Mouse (Mus musculus): ENCODE measurements at regions not wholly inside any gene's neighbourhood (a gene's known extent, or its start where the extent isn't known, plus 50 kb on each side); places are given as distances from the start of the nearest gene placed in this dataset.
A peak's percentile ranks its signal among the peaks of the same experiment; 100 is the strongest.

DNA sequence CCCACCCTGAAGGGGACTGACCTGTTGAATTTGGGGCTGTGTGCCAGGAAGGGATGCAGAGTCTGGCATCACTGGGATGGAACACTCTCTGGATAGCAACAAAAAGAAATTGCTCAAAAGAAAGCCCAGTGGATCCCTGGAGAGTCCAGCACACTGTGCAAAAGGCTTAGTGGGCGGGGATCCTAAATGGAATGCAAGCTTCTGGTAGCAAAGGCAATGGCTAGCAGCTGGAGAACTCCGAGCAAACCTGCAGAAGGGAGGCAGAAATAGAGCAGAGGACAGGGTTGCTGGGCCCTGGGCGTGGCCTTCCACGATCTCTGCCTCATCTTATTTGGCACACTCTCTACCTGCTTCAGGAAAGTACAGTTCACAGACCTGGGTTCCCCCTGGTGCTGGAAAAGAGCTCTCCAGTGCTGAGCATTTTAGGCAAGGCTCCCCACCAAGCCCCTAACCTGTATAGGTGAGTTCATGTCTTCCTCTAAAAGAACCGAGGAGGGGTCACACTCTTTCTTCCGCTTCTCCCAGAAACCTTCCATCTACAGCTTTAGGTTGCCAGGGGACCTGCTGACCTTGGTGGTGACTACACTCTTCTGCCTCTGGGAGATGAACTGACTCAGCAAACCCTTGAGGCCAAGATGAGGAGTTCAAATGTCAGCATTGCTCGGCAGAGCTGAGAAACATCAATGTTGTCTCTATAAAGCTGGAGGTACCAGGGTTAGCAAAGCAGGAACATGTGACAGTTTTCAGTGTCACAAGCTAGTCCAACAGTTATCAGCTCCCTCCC lies 112.6 kb upstream of the Slc44a1 start:
- Histone ChIP-seq H3K27ac (ENCODE audit: low read depth, low read length) (no peak overlapping the region), H3K9ac (ENCODE audit: low read depth, low read length) (no peak overlapping the region), H3K9me3 (ENCODE audit: control insufficient read depth, low read length) (no peaks in the 10 kb centered on the region), H3K4me2 (ENCODE audit: low read length) (no peak overlapping the region), H3K4me1 (ENCODE audit: control insufficient read depth, insufficient read depth, low read depth, low read length) (no peaks in the 10 kb centered on the region), H3K27me3 (replicated peaks; ENCODE audit: control insufficient read depth, insufficient read depth, low read length) (no peaks in the 10 kb centered on the region), H3K36me3 (ENCODE audit: control insufficient read depth, insufficient read depth, low read length) (no peaks in the 10 kb centered on the region), H3K4me3 (ENCODE audit: low read length) (no peak overlapping the region)
- 0 out of 2 replicates have a peak, but pooled peaks have one; percentile 37 for ATAC-seq
- 64% methylated on average over 7 of the region's 7 CpGs for WGBS

DNA sequence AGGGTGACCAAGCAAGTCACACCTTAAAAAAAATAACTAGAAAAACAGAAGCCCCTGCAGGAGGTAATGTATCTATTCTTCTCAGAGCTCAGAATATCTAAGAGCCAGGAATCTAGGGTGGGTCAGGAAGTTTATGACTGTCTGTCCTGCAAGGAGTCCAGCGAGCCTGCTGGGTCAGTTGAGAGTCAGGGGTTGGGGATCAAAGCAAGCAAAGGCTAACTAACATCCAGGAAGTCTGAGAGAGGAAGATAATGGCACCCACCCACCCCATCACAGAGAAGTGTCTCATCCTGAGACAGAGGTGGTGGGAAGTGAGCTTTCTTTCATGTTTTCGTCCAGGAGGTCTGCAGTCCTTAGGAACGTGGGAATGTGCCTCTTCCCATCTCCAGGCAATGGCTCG lies 116.4 kb upstream of the Slc44a1 start:
- Histone ChIP-seq H3K36me3 (ENCODE audit: control insufficient read depth, insufficient read depth, low read length) (no peaks in the 10 kb centered on the region), H3K9me3 (ENCODE audit: control insufficient read depth, low read length) (no peaks in the 10 kb centered on the region), H3K27me3 (replicated peaks; ENCODE audit: control insufficient read depth, insufficient read depth, low read length) (no peaks in the 10 kb centered on the region), H3K9ac (ENCODE audit: low read depth, low read length) (no peak overlapping the region), H3K27ac (ENCODE audit: low read depth, low read length) (no peak overlapping the region), H3K4me3 (ENCODE audit: low read length) (no peak overlapping the region), H3K4me1 (ENCODE audit: control insufficient read depth, insufficient read depth, low read depth, low read length) (no peaks in the 10 kb centered on the region), H3K4me2 (ENCODE audit: low read length) (no peak overlapping the region)
- ATAC-seq: 0 out of 2 replicates have a peak, but pooled peaks have one; percentile 24
- WGBS: 80% methylated on average over 4 of the region's 4 CpGs

DNA sequence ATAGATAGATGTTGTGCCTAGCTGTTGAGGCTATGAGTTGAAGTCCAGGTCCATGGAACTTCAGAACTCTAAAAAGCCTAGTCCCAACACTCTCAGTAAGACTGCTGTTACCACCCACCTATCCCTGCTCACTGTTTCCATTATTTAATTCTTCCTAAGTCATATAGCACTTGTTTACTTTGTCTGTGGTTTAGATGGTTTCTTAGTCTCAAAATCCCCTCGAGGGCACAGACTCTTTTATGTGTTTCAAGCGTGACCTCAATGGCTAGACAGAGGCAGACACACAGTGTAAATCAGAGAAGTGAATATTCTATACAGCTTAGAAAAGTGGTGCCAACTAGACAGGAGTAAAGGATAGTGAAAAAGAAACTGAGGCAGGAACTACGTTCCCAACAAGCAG lies 117.0 kb upstream of the Slc44a1 start:
- 81% methylated on average over 3 of the region's 3 CpGs for WGBS
- Histone ChIP-seq H3K36me3 (ENCODE audit: control insufficient read depth, insufficient read depth, low read length) (no peaks in the 10 kb centered on the region), H3K4me2 (ENCODE audit: low read length) (no peak overlapping the region), H3K9me3 (ENCODE audit: control insufficient read depth, low read length) (no peaks in the 10 kb centered on the region), H3K27ac (ENCODE audit: low read depth, low read length) (no peak overlapping the region), H3K9ac (ENCODE audit: low read depth, low read length) (no peak overlapping the region), H3K27me3 (replicated peaks; ENCODE audit: control insufficient read depth, insufficient read depth, low read length) (no peaks in the 10 kb centered on the region), H3K4me1 (ENCODE audit: control insufficient read depth, insufficient read depth, low read depth, low read length) (no peaks in the 10 kb centered on the region), H3K4me3 (ENCODE audit: low read length) (no peak overlapping the region)
- no peak for ATAC-seq

DNA sequence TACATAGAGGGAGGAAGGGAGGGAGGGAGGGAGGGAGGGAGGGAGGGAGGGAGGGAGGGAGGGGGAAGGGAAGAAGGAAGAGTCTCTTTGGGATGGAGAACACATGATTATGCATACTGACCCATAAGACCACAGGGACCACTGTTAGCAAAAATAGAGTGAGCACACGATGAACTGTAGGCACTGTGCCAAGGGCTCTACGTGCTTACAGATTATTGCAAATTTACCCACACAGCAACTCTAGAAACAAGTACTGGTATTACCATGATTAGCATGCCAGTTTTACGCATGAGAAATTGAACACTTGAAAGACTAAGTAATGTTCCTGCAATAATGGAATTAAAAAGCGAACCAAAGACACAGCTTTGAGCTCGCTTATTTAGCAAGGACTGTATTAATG lies 117.7 kb upstream of the Slc44a1 start:
- ATAC-seq: no peak
- H3K27ac ChIP-seq (ENCODE audit: low read depth, low read length): no peak overlapping the region
- H3K4me3 ChIP-seq (ENCODE audit: low read length): no peak overlapping the region
- H3K4me1 ChIP-seq (ENCODE audit: control insufficient read depth, insufficient read depth, low read depth, low read length): peaks cover 2% of the 10 kb centered on the region; the same call in 1 of the 2 replicates
- H3K4me2 ChIP-seq (ENCODE audit: low read length): no peak overlapping the region
- no peaks in the 10 kb centered on the region for H3K9me3 ChIP-seq (ENCODE audit: control insufficient read depth, low read length)
- no peak overlapping the region for H3K9ac ChIP-seq (ENCODE audit: low read depth, low read length)
- H3K36me3 ChIP-seq (ENCODE audit: control insufficient read depth, insufficient read depth, low read length): no peaks in the 10 kb centered on the region
- WGBS: 53% methylated on average over 5 of the region's 5 CpGs
- no peaks in the 10 kb centered on the region for H3K27me3 ChIP-seq (replicated peaks; ENCODE audit: control insufficient read depth, insufficient read depth, low read length)

DNA sequence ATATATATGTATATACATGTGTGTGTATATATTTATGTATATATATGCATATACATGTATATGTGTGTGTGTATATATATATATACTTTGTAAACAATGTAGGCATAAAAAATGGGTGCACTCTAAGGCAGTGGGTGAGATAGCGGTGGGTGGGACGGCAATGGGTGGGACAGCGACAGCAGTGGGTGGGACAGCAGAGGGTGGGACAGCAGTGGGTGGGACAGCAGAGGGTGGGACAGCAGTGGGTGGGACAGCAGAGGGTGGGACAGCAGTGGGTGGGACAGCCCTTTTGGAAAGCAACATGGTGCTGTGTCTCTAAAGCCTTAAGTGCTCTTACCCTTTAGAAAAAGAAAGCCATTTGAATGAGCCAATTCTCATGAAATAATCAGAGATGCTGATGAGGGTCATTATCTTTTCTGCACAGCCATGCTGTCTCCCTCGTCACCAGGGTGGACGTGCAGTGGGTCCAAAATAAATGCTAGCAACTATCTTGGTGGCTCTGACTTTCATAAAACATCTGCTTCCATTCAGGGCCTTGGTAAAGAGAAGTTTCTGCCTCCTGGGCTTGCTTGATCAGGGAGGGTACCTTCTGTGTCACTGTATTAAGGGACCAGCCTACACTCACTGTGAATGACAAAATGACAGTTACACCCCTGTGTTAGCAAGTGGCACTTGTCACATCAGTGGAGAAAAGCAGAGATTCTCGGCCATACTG lies 119.3 kb upstream of the Slc44a1 start:
- Histone ChIP-seq H3K27ac (ENCODE audit: low read depth, low read length) (no peak overlapping the region), H3K9me3 (ENCODE audit: control insufficient read depth, low read length) (no peaks in the 10 kb centered on the region), H3K27me3 (replicated peaks; ENCODE audit: control insufficient read depth, insufficient read depth, low read length) (no peaks in the 10 kb centered on the region), H3K4me1 (ENCODE audit: control insufficient read depth, insufficient read depth, low read depth, low read length) (peaks cover 4% of the 10 kb centered on the region; the same call in 1 of the 2 replicates), H3K4me3 (ENCODE audit: low read length) (no peak overlapping the region), H3K9ac (ENCODE audit: low read depth, low read length) (no peak overlapping the region), H3K4me2 (ENCODE audit: low read length) (no peak overlapping the region), H3K36me3 (ENCODE audit: control insufficient read depth, insufficient read depth, low read length) (no peaks in the 10 kb centered on the region)
- no peak for ATAC-seq
- 77% methylated on average over 6 of the region's 6 CpGs for WGBS

DNA sequence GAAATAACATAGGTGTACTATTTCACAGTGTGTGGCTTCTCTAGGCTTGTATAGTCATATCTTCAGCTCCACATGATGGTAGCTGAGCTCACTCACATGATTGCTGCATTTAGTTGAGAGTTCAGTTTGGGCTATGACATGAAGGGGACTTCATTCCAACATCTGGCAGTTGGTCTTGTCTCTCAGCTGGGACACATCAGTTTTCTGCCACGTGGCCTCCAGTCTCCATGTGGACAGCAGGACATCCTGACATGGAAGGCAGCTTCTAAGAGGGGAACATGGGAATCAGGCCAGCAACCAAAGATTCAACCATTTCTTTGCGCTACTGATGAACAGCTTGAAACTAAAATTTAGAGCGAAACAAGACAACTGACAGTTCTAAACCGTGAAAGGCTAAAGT lies 121.2 kb upstream of the Slc44a1 start:
- Histone ChIP-seq H3K4me2 (ENCODE audit: low read length) (no peak overlapping the region), H3K27ac (ENCODE audit: low read depth, low read length) (no peak overlapping the region), H3K4me1 (ENCODE audit: control insufficient read depth, insufficient read depth, low read depth, low read length) (peaks cover 13% of the 10 kb centered on the region), H3K9ac (ENCODE audit: low read depth, low read length) (no peak overlapping the region), H3K36me3 (ENCODE audit: control insufficient read depth, insufficient read depth, low read length) (no peaks in the 10 kb centered on the region), H3K27me3 (replicated peaks; ENCODE audit: control insufficient read depth, insufficient read depth, low read length) (no peaks in the 10 kb centered on the region), H3K9me3 (ENCODE audit: control insufficient read depth, low read length) (no peaks in the 10 kb centered on the region), H3K4me3 (ENCODE audit: low read length) (no peak overlapping the region)
- 83% methylated on average over 4 of the region's 4 CpGs for WGBS
- ATAC-seq: no peak

DNA sequence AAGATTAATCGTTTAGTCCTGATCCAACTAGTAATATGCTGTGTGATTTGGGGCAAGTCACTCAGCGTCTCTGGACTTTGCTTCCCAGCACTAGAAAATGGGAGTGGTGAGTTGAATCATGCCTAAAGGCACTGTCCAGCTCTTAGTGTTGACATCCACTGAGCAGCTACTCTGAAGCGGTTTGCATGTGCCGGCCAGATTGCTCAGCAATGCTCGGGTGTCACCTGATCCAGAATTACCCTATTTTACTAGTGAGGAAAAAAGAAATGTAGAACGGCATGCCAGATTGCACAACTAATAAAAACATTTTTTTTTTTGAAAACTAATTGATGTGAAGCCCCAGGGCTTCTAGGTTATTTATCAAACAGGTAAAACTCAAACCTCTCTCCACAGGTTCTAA lies 122.0 kb upstream of the Slc44a1 start:
- H3K36me3 ChIP-seq (ENCODE audit: control insufficient read depth, insufficient read depth, low read length): no peaks in the 10 kb centered on the region

DNA sequence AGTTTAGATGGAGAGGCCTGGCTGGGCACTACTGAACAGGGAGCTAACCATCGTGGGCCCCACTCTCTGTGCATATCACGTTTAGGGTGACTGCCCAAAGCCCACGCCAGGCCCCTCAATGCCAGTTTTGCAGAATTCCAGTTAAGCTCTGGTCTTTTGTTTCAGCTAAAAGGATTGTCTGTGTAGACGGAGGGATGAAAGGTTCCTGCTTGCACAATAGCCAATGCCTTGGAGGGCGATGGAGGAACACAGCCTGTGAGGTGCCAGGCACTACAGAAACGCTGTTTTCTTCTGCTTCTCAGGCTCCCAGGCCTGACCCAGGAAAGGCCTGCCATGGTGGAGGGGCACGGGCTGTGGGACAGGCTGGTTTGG lies 122.8 kb upstream of the Slc44a1 start:
- 37% methylated on average over 7 of the region's 7 CpGs for WGBS
- Histone ChIP-seq H3K4me3 (ENCODE audit: low read length) (no peak overlapping the region), H3K4me1 (ENCODE audit: control insufficient read depth, insufficient read depth, low read depth, low read length) (peaks cover 13% of the 10 kb centered on the region), H3K27me3 (replicated peaks; ENCODE audit: control insufficient read depth, insufficient read depth, low read length) (no peaks in the 10 kb centered on the region), H3K4me2 (ENCODE audit: low read length) (no peak overlapping the region), H3K9ac (ENCODE audit: low read depth, low read length) (no peak overlapping the region), H3K36me3 (ENCODE audit: control insufficient read depth, insufficient read depth, low read length) (no peaks in the 10 kb centered on the region), H3K27ac (ENCODE audit: low read depth, low read length) (peak overlapping the region; percentile 54), H3K9me3 (ENCODE audit: control insufficient read depth, low read length) (no peaks in the 10 kb centered on the region)
- peak; percentile 61 for ATAC-seq

More for the DNA sequence above, 122.0 kb upstream of the Slc44a1 start:
- Histone ChIP-seq H3K9me3 (ENCODE audit: control insufficient read depth, low read length) (no peaks in the 10 kb centered on the region), H3K27ac (ENCODE audit: low read depth, low read length) (no peak overlapping the region), H3K4me2 (ENCODE audit: low read length) (no peak overlapping the region), H3K4me3 (ENCODE audit: low read length) (no peak overlapping the region), H3K27me3 (replicated peaks; ENCODE audit: control insufficient read depth, insufficient read depth, low read length) (no peaks in the 10 kb centered on the region), H3K9ac (ENCODE audit: low read depth, low read length) (no peak overlapping the region), H3K4me1 (ENCODE audit: control insufficient read depth, insufficient read depth, low read depth, low read length) (peaks cover 13% of the 10 kb centered on the region)
- 86% methylated on average over 6 of the region's 6 CpGs for WGBS
- no peak for ATAC-seq

DNA sequence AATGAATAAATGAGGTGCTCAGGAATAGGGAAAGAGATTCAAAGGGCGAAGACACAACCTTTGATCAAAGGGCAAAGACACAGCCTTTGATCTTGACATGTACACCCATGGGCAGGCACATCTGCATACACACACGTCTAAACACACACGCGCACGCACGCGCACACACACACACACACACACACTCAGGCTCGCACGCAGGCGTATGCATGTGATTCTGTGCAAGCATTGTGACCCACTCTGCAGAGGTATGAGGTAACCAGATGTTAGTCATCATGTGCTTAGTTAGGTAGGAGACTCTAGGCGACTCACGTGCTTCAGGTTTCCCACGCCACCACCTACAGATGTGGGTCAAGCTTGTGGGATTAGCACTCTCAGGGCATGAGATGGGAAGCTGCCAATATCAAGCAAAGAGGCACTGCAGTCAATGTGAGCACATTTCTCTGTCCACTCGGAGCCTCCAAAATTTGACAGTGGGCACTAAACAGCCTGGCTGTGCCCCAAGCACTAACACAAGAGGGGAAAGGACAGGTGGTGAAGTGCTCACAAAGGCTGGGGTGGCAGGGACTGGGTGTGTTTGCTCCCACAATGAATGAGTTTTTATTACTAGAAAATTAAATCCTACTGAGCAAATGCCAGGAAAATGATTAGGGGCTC lies 123.3 kb upstream of the Slc44a1 start:
- Histone ChIP-seq H3K9ac (ENCODE audit: low read depth, low read length) (no peak overlapping the region), H3K27me3 (replicated peaks; ENCODE audit: control insufficient read depth, insufficient read depth, low read length) (no peaks in the 10 kb centered on the region), H3K4me3 (ENCODE audit: low read length) (no peak overlapping the region), H3K36me3 (ENCODE audit: control insufficient read depth, insufficient read depth, low read length) (no peaks in the 10 kb centered on the region), H3K4me1 (ENCODE audit: control insufficient read depth, insufficient read depth, low read depth, low read length) (peaks cover 13% of the 10 kb centered on the region), H3K4me2 (ENCODE audit: low read length) (no peak overlapping the region), H3K9me3 (ENCODE audit: control insufficient read depth, low read length) (no peaks in the 10 kb centered on the region), H3K27ac (ENCODE audit: low read depth, low read length) (peak overlapping the region; percentile 54; the same call in 1 of the 2 replicates)
- WGBS: 84% methylated on average over 14 of the region's 14 CpGs
- peak; percentile 32 for ATAC-seq
